Mouse (Mus musculus) lung, postnatal 0 days (tissue): ENCODE measurements around the gene Capn10.

Source experiments
- CTCF ChIP-seq: IDR thresholded peaks from 2 replicates; pipeline ENCODE4 v1.5.1; 2016; ENCODE audit warnings: antibody characterized with exemption, mild to moderate bottlenecking
- EP300 ChIP-seq: IDR thresholded peaks from 2 replicates; pipeline ENCODE4 v1.6.1; 2016; ENCODE audit warnings: antibody characterized with exemption, mild to moderate bottlenecking, control low read depth

GRCm38 (mm10) chr1:92992880-92993279 lies 58.7 kb downstream of the Capn10 start:
- TF ChIP-seq CTCF (no peak), EP300 (no peak)
